Mouse (Mus musculus): ENCODE results near the gene Tuba8. TPM values are rescaled to one million over a fixed set of nuclear protein-coding genes. Genes with fewer than 3 reads are reported as not detected.

The Tuba8 gene
- polyA plus RNA-seq, 1 experiment from 2014 or later = 5.4 TPM

- Histone ChIP-seq H3K9me3 (replicated peaks) (no peaks in the 10 kb centered on the region), H3K4me1 (replicated peaks) (peaks cover 16% of the 10 kb centered on the region), H3K4me2 (no peak overlapping the region), H3K27ac (replicated peaks) (no peak overlapping the region), H3K4me3 (replicated peaks) (no peak overlapping the region), H3K27me3 (peaks cover 18% of the 10 kb centered on the region), H3K36me3 (replicated peaks) (no peaks in the 10 kb centered on the region), H3K9ac (no peak overlapping the region)
- WGBS (ENCODE audit: insufficient replicate concordance) = 61% methylated on average over 5 of the region's 5 CpGs
- ATAC-seq (ENCODE audit: insufficient read depth) = no peak
These were observed 6.2 kb downstream of the Tuba8 start for GRCm38 (mm10) chr6:121216589-121217255.

- Histone ChIP-seq H3K4me1 (replicated peaks) (peaks cover 13% of the 10 kb centered on the region), H3K27me3 (peaks cover 5% of the 10 kb centered on the region), H3K4me2 (no peak overlapping the region), H3K27ac (replicated peaks) (no peak overlapping the region), H3K9ac (no peak overlapping the region), H3K4me3 (replicated peaks) (no peak overlapping the region), H3K36me3 (replicated peaks) (no peaks in the 10 kb centered on the region), H3K9me3 (replicated peaks) (no peaks in the 10 kb centered on the region)
- no peak for ATAC-seq (ENCODE audit: insufficient read depth)
- WGBS (ENCODE audit: insufficient replicate concordance) = 23% methylated on average over 7 of the region's 7 CpGs
These were observed 7.5 kb downstream of the Tuba8 start for GRCm38 (mm10) chr6:121218002-121218401.

- no peak for ATAC-seq (ENCODE audit: insufficient read depth)
- 43% methylated on average over 4 of the region's 4 CpGs for WGBS (ENCODE audit: insufficient replicate concordance)
- Histone ChIP-seq H3K27me3 (peaks cover 4% of the 10 kb centered on the region), H3K36me3 (replicated peaks) (no peaks in the 10 kb centered on the region), H3K27ac (replicated peaks) (no peak overlapping the region), H3K4me3 (replicated peaks) (no peak overlapping the region), H3K9me3 (replicated peaks) (no peaks in the 10 kb centered on the region), H3K4me2 (no peak overlapping the region), H3K4me1 (replicated peaks) (peaks cover 13% of the 10 kb centered on the region), H3K9ac (no peak overlapping the region)
These were observed 8.9 kb downstream of the Tuba8 start for GRCm38 (mm10) chr6:121219406-121219805.

- WGBS (ENCODE audit: insufficient replicate concordance) = 70% methylated on average over 10 of the region's 10 CpGs
- no peak for ATAC-seq (ENCODE audit: insufficient read depth)
These were observed 9.7 kb downstream of the Tuba8 start for GRCm38 (mm10) chr6:121220181-121220580.

GRCm38 (mm10) chr6:121221876-121222597, 11.5 kb downstream of the Tuba8 start:
- no peak overlapping the region for H3K27ac ChIP-seq (replicated peaks)
- H3K9me3 ChIP-seq (replicated peaks) = no peaks in the 10 kb centered on the region
- no peak overlapping the region for H3K9ac ChIP-seq
- 62% methylated on average over 8 of the region's 8 CpGs for WGBS (ENCODE audit: insufficient replicate concordance)
- no peaks in the 10 kb centered on the region for H3K27me3 ChIP-seq
- H3K4me3 ChIP-seq (replicated peaks) = no peak overlapping the region
- H3K4me2 ChIP-seq = no peak overlapping the region
- peaks cover 28% of the 10 kb centered on the region for H3K4me1 ChIP-seq (replicated peaks)
- no peak for ATAC-seq (ENCODE audit: insufficient read depth)
- no peaks in the 10 kb centered on the region for H3K36me3 ChIP-seq (replicated peaks)

More at GRCm38 (mm10) chr6:121220181-121220580, 9.7 kb downstream of the Tuba8 start:
- Histone ChIP-seq H3K36me3 (replicated peaks) (no peaks in the 10 kb centered on the region), H3K4me1 (replicated peaks) (peaks cover 17% of the 10 kb centered on the region), H3K27me3 (no peaks in the 10 kb centered on the region; the same call in 1 of the 2 replicates), H3K4me2 (no peak overlapping the region), H3K9ac (no peak overlapping the region), H3K4me3 (replicated peaks) (no peak overlapping the region), H3K9me3 (replicated peaks) (no peaks in the 10 kb centered on the region), H3K27ac (replicated peaks) (no peak overlapping the region)

- no peak overlapping the region for H3K4me3 ChIP-seq (replicated peaks)
- no peak for ATAC-seq (ENCODE audit: insufficient read depth)
- H3K27ac ChIP-seq (replicated peaks) = no peak overlapping the region
- 77% methylated on average over 14 of the region's 14 CpGs for WGBS (ENCODE audit: insufficient replicate concordance)
- no peaks in the 10 kb centered on the region for H3K9me3 ChIP-seq (replicated peaks)
- H3K4me1 ChIP-seq (replicated peaks) = peaks cover 24% of the 10 kb centered on the region
- H3K9ac ChIP-seq = no peak overlapping the region
- no peaks in the 10 kb centered on the region for H3K36me3 ChIP-seq (replicated peaks)
- no peak overlapping the region for H3K4me2 ChIP-seq
- no peaks in the 10 kb centered on the region for H3K27me3 ChIP-seq
These were observed 12.5 kb downstream of the Tuba8 start for GRCm38 (mm10) chr6:121223001-121223400.

GRCm38 (mm10) chr6:121224067-121224466, 13.6 kb downstream of the Tuba8 start:
- no peaks in the 10 kb centered on the region for H3K27me3 ChIP-seq
- H3K36me3 ChIP-seq (replicated peaks) = no peaks in the 10 kb centered on the region
- H3K9me3 ChIP-seq (replicated peaks) = no peaks in the 10 kb centered on the region
- H3K27ac ChIP-seq (replicated peaks) = no peak overlapping the region
- no peak overlapping the region for H3K9ac ChIP-seq
- H3K4me3 ChIP-seq (replicated peaks) = no peak overlapping the region
- no peak for ATAC-seq (ENCODE audit: insufficient read depth)
- peaks cover 23% of the 10 kb centered on the region for H3K4me1 ChIP-seq (replicated peaks)
- H3K4me2 ChIP-seq = no peak overlapping the region
- 49% methylated on average over 5 of the region's 5 CpGs for WGBS (ENCODE audit: insufficient replicate concordance)

- Histone ChIP-seq H3K4me1 (replicated peaks) (peaks cover 23% of the 10 kb centered on the region), H3K27me3 (no peaks in the 10 kb centered on the region), H3K36me3 (replicated peaks) (no peaks in the 10 kb centered on the region), H3K9ac (no peak overlapping the region), H3K9me3 (replicated peaks) (no peaks in the 10 kb centered on the region), H3K4me2 (0 out of 2 replicates have a peak overlapping the region, but pooled peaks have one; percentile 3), H3K4me3 (replicated peaks) (no peak overlapping the region), H3K27ac (replicated peaks) (no peak overlapping the region)
- WGBS (ENCODE audit: insufficient replicate concordance) = 10% methylated on average over 6 of the region's 6 CpGs
- no peak for ATAC-seq (ENCODE audit: insufficient read depth)
These were observed 14.5 kb downstream of the Tuba8 start for GRCm38 (mm10) chr6:121224993-121225392.

- Histone ChIP-seq H3K36me3 (replicated peaks) (no peaks in the 10 kb centered on the region), H3K9ac (no peak overlapping the region), H3K9me3 (replicated peaks) (no peaks in the 10 kb centered on the region), H3K27me3 (no peaks in the 10 kb centered on the region), H3K4me2 (no peak overlapping the region), H3K4me1 (replicated peaks) (peaks cover 23% of the 10 kb centered on the region), H3K4me3 (replicated peaks) (no peak overlapping the region), H3K27ac (replicated peaks) (no peak overlapping the region)
- no peak for ATAC-seq (ENCODE audit: insufficient read depth)
- 12% methylated on average over 4 of the region's 4 CpGs for WGBS (ENCODE audit: insufficient replicate concordance)
These were observed 15.5 kb downstream of the Tuba8 start for GRCm38 (mm10) chr6:121226043-121226442.

- Histone ChIP-seq H3K4me2 (no peak overlapping the region), H3K9ac (no peak overlapping the region), H3K4me1 (replicated peaks) (peaks cover 27% of the 10 kb centered on the region), H3K9me3 (replicated peaks) (no peaks in the 10 kb centered on the region), H3K4me3 (replicated peaks) (no peak overlapping the region), H3K36me3 (replicated peaks) (no peaks in the 10 kb centered on the region), H3K27me3 (no peaks in the 10 kb centered on the region), H3K27ac (replicated peaks) (no peak overlapping the region)
- ATAC-seq (ENCODE audit: insufficient read depth) = no peak
- WGBS (ENCODE audit: insufficient replicate concordance) = 32% methylated on average over 2 of the region's 2 CpGs
These were observed 16.2 kb downstream of the Tuba8 start for GRCm38 (mm10) chr6:121226744-121227143.

- Histone ChIP-seq H3K9ac (no peak overlapping the region), H3K4me3 (replicated peaks) (no peak overlapping the region), H3K4me2 (no peak overlapping the region), H3K4me1 (replicated peaks) (peaks cover 27% of the 10 kb centered on the region), H3K36me3 (replicated peaks) (no peaks in the 10 kb centered on the region), H3K27me3 (no peaks in the 10 kb centered on the region), H3K9me3 (replicated peaks) (no peaks in the 10 kb centered on the region), H3K27ac (replicated peaks) (no peak overlapping the region)
- WGBS (ENCODE audit: insufficient replicate concordance) = 50% methylated on average over 8 of the region's 8 CpGs
- no peak for ATAC-seq (ENCODE audit: insufficient read depth)
These were observed 17.9 kb downstream of the Tuba8 start for GRCm38 (mm10) chr6:121228421-121228820.

All from liver, embryonic 15.5 days (tissue).